Mouse (Mus musculus) MEL (cell line): ENCODE data around the gene Atp1b3.

Source experiments
- CTCF ChIP-seq, 3 experiments: IDR thresholded peaks in 2 of 3; conservative IDR thresholded peaks in 1 of 3; 2 replicates each; pipeline ENCODE4 v1.5.1; 2011 to 2012; ENCODE audit warnings: low read length in 3 of 3, low read depth in 2 of 3, mild to moderate bottlenecking in 2 of 3, improper control_type of control experiment in 1 of 3, inconsistent platforms in 1 of 3, mixed read lengths in 1 of 3, moderate library complexity in 1 of 3; ENCODE audit not compliant: control insufficient read depth in 1 of 3, insufficient read depth in 1 of 3, poor library complexity in 1 of 3, severe bottlenecking in 1 of 3
- GATA1 ChIP-seq: IDR thresholded peaks from 2 replicates; pipeline ENCODE4 v1.6.1; 2011; ENCODE audit warnings: low read depth, low read length, improper control_type of control experiment
- POLR2AphosphoS5 ChIP-seq: IDR thresholded peaks from 2 replicates; pipeline ENCODE4 v1.6.1; 2012; ENCODE audit warnings: low read depth, borderline replicate concordance, mild to moderate bottlenecking, inconsistent platforms, low read length, moderate library complexity, mixed read lengths
- TAL1 ChIP-seq: IDR thresholded peaks from 2 replicates; pipeline ENCODE4 v1.6.1; 2012; ENCODE audit warnings: mild to moderate bottlenecking, inconsistent platforms, low read length, moderate library complexity, mixed read lengths

- TF ChIP-seq TAL1: no peak
- no peak for TF ChIP-seq CTCF (IDR thresholded peaks at IDR 0.05 in 2 of 3, conservative IDR thresholded peaks at IDR 0.05 in 1 of 3; ENCODE audit: control insufficient read depth in 1 of 3, insufficient read depth in 1 of 3, low read depth in 2 of 3, low read length in 3 of 3, poor library complexity in 1 of 3, severe bottlenecking in 1 of 3)
- TF ChIP-seq GATA1: no peak
- TF ChIP-seq POLR2AphosphoS5: no peak
Observed at GRCm38 (mm10) chr9:96371075-96371474, 6.8 kb upstream of the Atp1b3 start.
